Comparison of ENCODE assay signal across 18 mouse cellular contexts in genomic region chr19:34252450-34252849, GRCm38 (mm10). TPM values are rescaled to one million over a fixed set of nuclear protein-coding genes. Genes with fewer than 3 reads are reported as not detected.
DNase-seq lines count a peak whose midpoint lies in the region; ATAC-seq and TF ChIP-seq lines count a peak whose summit lies in the region.
"Had no signal": no experiment of that assay in that cellular context is flagged by ENCODE, and none has a peak within 500 bp of the region (broad histone marks: within the 10 kb centered on the region; RNA-seq: fewer than 3 reads in every experiment).

No protein-coding gene starts in this region.

- no peak overlapping the region for H3K4me3 ChIP-seq in heart, adult 2 months
- no peak overlapping the region for H3K4me3 ChIP-seq in kidney, postnatal 0 days (replicated peaks; ENCODE audit: low read depth, low read length)
- H3K4me3 ChIP-seq in embryonic facial prominence, embryonic 15.5 days (replicated peaks) = 0 out of 2 replicates have a peak overlapping the region, but pooled peaks have one; percentile 7
- peak overlapping the region; percentile 40; the same call in 1 of the 2 replicates for H3K4me3 ChIP-seq in intestine, postnatal 0 days (ENCODE audit: low read depth, low read length)
- no peak overlapping the region for H3K4me3 ChIP-seq in forebrain, postnatal 0 days (ENCODE audit: low read depth, low read length)
- H3K4me3 ChIP-seq: hindbrain, embryonic 10.5 days; midbrain, embryonic 15.5 days had no signal

- H3K4me2 ChIP-seq in kidney, postnatal 0 days (ENCODE audit: low read length) = peak overlapping the region; percentile 41; the same call in 1 of the 2 replicates
- H3K4me2 ChIP-seq in embryonic facial prominence, embryonic 15.5 days (replicated peaks) = no peak overlapping the region
- H3K4me2 ChIP-seq in intestine, postnatal 0 days (replicated peaks; ENCODE audit: low read depth) = peak overlapping the region; percentile 35
- H3K4me2 ChIP-seq in forebrain, postnatal 0 days (ENCODE audit: low read depth) = no peak overlapping the region
- H3K4me2 ChIP-seq: midbrain, embryonic 15.5 days had no signal

- H3K27ac ChIP-seq in heart, adult 2 months = peak overlapping the region; percentile 7; the same call in 1 of the 2 replicates
- no peak overlapping the region for H3K27ac ChIP-seq in kidney, postnatal 0 days
- no peak overlapping the region for H3K27ac ChIP-seq in embryonic facial prominence, embryonic 15.5 days (replicated peaks)
- peak overlapping the region; percentile 57; the same call in 1 of the 2 replicates for H3K27ac ChIP-seq in intestine, postnatal 0 days (ENCODE audit: low read depth, low read length)
- H3K27ac ChIP-seq in forebrain, postnatal 0 days (ENCODE audit: low read depth, low read length) = no peak overlapping the region
- H3K27ac ChIP-seq: hindbrain, embryonic 10.5 days; midbrain, embryonic 15.5 days had no signal

- intact Hi-C loops in heart, adult 2 months (cut with DNase I) = no loop called here
- intact Hi-C loops in heart, postnatal 14 days (cut with DNase I) = no loop called here

- ATAC-seq in kidney, postnatal 0 days (replicated peaks; ENCODE audit: low FRiP score, low read depth) = no peak; the same call in 1 of the 2 replicates
- ATAC-seq in embryonic facial prominence, embryonic 15.5 days (ENCODE audit: insufficient number of reproducible peaks, low FRiP score, low TSS enrichment, low read depth) = no peak
- no peak for ATAC-seq in intestine, postnatal 0 days
- no peak for ATAC-seq in forebrain, postnatal 0 days
- no peak for ATAC-seq in megakaryocyte progenitor cell, adult 5-6 weeks (replicated peaks; ENCODE audit: poor library complexity)
- ATAC-seq: midbrain, embryonic 15.5 days had no signal

- WGBS in heart, adult 2 months = 61% methylated on average over 9 of the region's 9 CpGs
- WGBS in kidney, postnatal 0 days = 43% methylated on average over 9 of the region's 9 CpGs
- WGBS in embryonic facial prominence, embryonic 15.5 days = 77% methylated on average over 9 of the region's 9 CpGs
- WGBS in intestine, postnatal 0 days = 75% methylated on average over 9 of the region's 9 CpGs
- WGBS in forebrain, postnatal 0 days = 88% methylated on average over 9 of the region's 9 CpGs

- no peaks in the 10 kb centered on the region for H3K4me1 ChIP-seq in heart, adult 2 months (ENCODE audit: control insufficient read depth, insufficient read depth, low read length)
- 0 out of 2 replicates have a peak, but pooled peaks cover 5% of the 10 kb centered on the region for H3K4me1 ChIP-seq in kidney, postnatal 0 days (replicated peaks; ENCODE audit: insufficient read depth, low read length)
- peaks cover 18% of the 10 kb centered on the region for H3K4me1 ChIP-seq in embryonic facial prominence, embryonic 15.5 days
- H3K4me1 ChIP-seq in intestine, postnatal 0 days (replicated peaks; ENCODE audit: control insufficient read depth, insufficient read depth, low read length) = no peaks in the 10 kb centered on the region
- no peaks in the 10 kb centered on the region for H3K4me1 ChIP-seq in forebrain, postnatal 0 days (ENCODE audit: insufficient read depth)
- H3K4me1 ChIP-seq: midbrain, embryonic 15.5 days had no signal

- no peaks in the 10 kb centered on the region for H3K79me2 ChIP-seq in heart, adult 2 months (replicated peaks; ENCODE audit: control insufficient read depth, insufficient read depth, low read length)

- H3K36me3 ChIP-seq in heart, adult 2 months (ENCODE audit: control insufficient read depth, insufficient read depth, low read length) = no peaks in the 10 kb centered on the region; the same call in 1 of the 2 replicates
- no peaks in the 10 kb centered on the region for H3K36me3 ChIP-seq in kidney, postnatal 0 days (ENCODE audit: insufficient read depth, low read length)
- H3K36me3 ChIP-seq in embryonic facial prominence, embryonic 15.5 days = no peaks in the 10 kb centered on the region
- H3K36me3 ChIP-seq in intestine, postnatal 0 days (ENCODE audit: control insufficient read depth, insufficient read depth) = no peaks in the 10 kb centered on the region
- no peaks in the 10 kb centered on the region for H3K36me3 ChIP-seq in forebrain, postnatal 0 days (ENCODE audit: insufficient read depth)
- H3K36me3 ChIP-seq: G1E; hindbrain, embryonic 10.5 days; midbrain, embryonic 15.5 days had no signal

- DNase-seq in heart, adult 2 months = no peak
- DNase-seq in heart, postnatal 14 days = no peak
- DNase-seq in kidney, postnatal 0 days (ENCODE audit: low spot score) = peak; percentile 52
- DNase-seq in kidney, postnatal 36 days = no peak
- no peak for DNase-seq in forebrain, postnatal 0 days
- DNase-seq: adrenal gland, adult 8-10 months; cerebellum, adult 9-10 months; embryo, embryonic 11 days; kidney, adult 8-10 months; lung, postnatal 4 days; spleen, adult 18-20 months; thymus, adult 2 months had no signal

- TF ChIP-seq POLR2A in heart, adult 2 months (IDR thresholded peaks at IDR 0.05; ENCODE audit: insufficient read depth, low read depth, low read length) = no peak

- H3K27me3 ChIP-seq in heart, adult 2 months (ENCODE audit: control insufficient read depth, insufficient read depth, low read length) = no peaks in the 10 kb centered on the region
- H3K27me3 ChIP-seq in kidney, postnatal 0 days (ENCODE audit: insufficient read depth, low read length) = no peaks in the 10 kb centered on the region
- H3K27me3 ChIP-seq in embryonic facial prominence, embryonic 15.5 days = no peaks in the 10 kb centered on the region
- no peaks in the 10 kb centered on the region for H3K27me3 ChIP-seq in intestine, postnatal 0 days (replicated peaks; ENCODE audit: control insufficient read depth, insufficient read depth, low read length)
- no peaks in the 10 kb centered on the region for H3K27me3 ChIP-seq in forebrain, postnatal 0 days (ENCODE audit: insufficient read depth, low read length)
- H3K27me3 ChIP-seq: midbrain, embryonic 15.5 days had no signal

- TF ChIP-seq EP300 in heart, adult 2 months (IDR thresholded peaks at IDR 0.05; ENCODE audit: insufficient read depth, low read depth, low read length) = no peak

- H3K9ac ChIP-seq in heart, adult 2 months (ENCODE audit: low read depth, low read length) = no peak overlapping the region
- no peak overlapping the region for H3K9ac ChIP-seq in kidney, postnatal 0 days (ENCODE audit: low read depth, low read length)
- H3K9ac ChIP-seq in embryonic facial prominence, embryonic 15.5 days = no peak overlapping the region
- H3K9ac ChIP-seq in intestine, postnatal 0 days (ENCODE audit: low read depth, low read length) = peak overlapping the region; percentile 23; the same call in 1 of the 2 replicates
- H3K9ac ChIP-seq in forebrain, postnatal 0 days = no peak overlapping the region
- H3K9ac ChIP-seq: midbrain, embryonic 15.5 days had no signal

- no peak for TF ChIP-seq CTCF in heart, adult 2 months (IDR thresholded peaks at IDR 0.05)
- TF ChIP-seq CTCF in kidney, postnatal 0 days (IDR thresholded peaks at IDR 0.05; ENCODE audit: low read depth) = no peak
- TF ChIP-seq CTCF in intestine, postnatal 0 days (IDR thresholded peaks at IDR 0.05; ENCODE audit: low read depth) = no peak
- TF ChIP-seq CTCF in forebrain, postnatal 0 days (IDR thresholded peaks at IDR 0.05; ENCODE audit: low read depth) = no peak

- H3K9me3 ChIP-seq in kidney, postnatal 0 days (replicated peaks; ENCODE audit: low read length) = no peaks in the 10 kb centered on the region
- H3K9me3 ChIP-seq in embryonic facial prominence, embryonic 15.5 days (replicated peaks) = no peaks in the 10 kb centered on the region
- no peaks in the 10 kb centered on the region for H3K9me3 ChIP-seq in intestine, postnatal 0 days (ENCODE audit: control insufficient read depth)
- no peaks in the 10 kb centered on the region for H3K9me3 ChIP-seq in forebrain, postnatal 0 days (ENCODE audit: low read length)
- H3K9me3 ChIP-seq: G1E; hindbrain, embryonic 10.5 days; midbrain, embryonic 15.5 days had no signal

RNA-seq across cellular contexts. Expression of gene Acta2, which starts 2.9 kb away (rescaled TPM):
- 100 to 1,000 TPM; 134 to 152 TPM for total RNA-seq in heart, adult 2 months (2021)
- polyA plus RNA-seq in heart, adult 2 months (2012; rRNA removed) = 517 and 1,089 TPM in 2 replicates
- 100 to 1,000 TPM; 391 to 443 TPM for total RNA-seq in heart, postnatal 14 days (2021)
- polyA plus RNA-seq in kidney, postnatal 0 days (2015; fragmentation: Nextera tagmentation; extraction: Ambion mirVana) = 450 and 526 TPM in 2 replicates
- 323 and 370 TPM in 2 replicates for polyA plus RNA-seq in embryonic facial prominence, embryonic 15.5 days (2015; fragmentation: Nextera tagmentation; extraction: Ambion mirVana)
- 1,651 and 1,727 TPM in 2 replicates for polyA plus RNA-seq in intestine, postnatal 0 days (2015; fragmentation: Nextera tagmentation; extraction: Ambion mirVana)
- total RNA-seq in forebrain, postnatal 0 days (2014; rRNA removed) = 3.8 and 11.1 TPM in 2 replicates
- 6.0 and 8.5 TPM in 2 replicates for polyA plus RNA-seq in forebrain, postnatal 0 days (2015; fragmentation: Nextera tagmentation; extraction: Ambion mirVana)
- 0.10 and 0.12 TPM in 2 replicates for total RNA-seq in megakaryocyte progenitor cell, adult 5-6 weeks (2015)
- total RNA-seq in megakaryocyte progenitor cell, adult 5-6 weeks (2017) = 0.17 TPM in 1 of 2 replicates, not detected in the other
- total RNA-seq: G1E had no signal
- polyA plus RNA-seq: G1E had no signal

RNA-seq across cellular contexts. Expression of gene Fas, which starts 38.0 kb away (rescaled TPM):
- total RNA-seq in heart, adult 2 months (2021) = 10 to 100 TPM; 12.1 to 17.4 TPM
- 5.1 and 9.3 TPM in 2 replicates for polyA plus RNA-seq in heart, adult 2 months (2012; rRNA removed)
- 10 to 100 TPM; 14.5 to 16.7 TPM for total RNA-seq in heart, postnatal 14 days (2021)
- polyA plus RNA-seq in kidney, postnatal 0 days (2015; fragmentation: Nextera tagmentation; extraction: Ambion mirVana) = 7.6 and 8.4 TPM in 2 replicates
- 9.6 and 11.6 TPM in 2 replicates for polyA plus RNA-seq in embryonic facial prominence, embryonic 15.5 days (2015; fragmentation: Nextera tagmentation; extraction: Ambion mirVana)
- 14.2 and 15.6 TPM in 2 replicates for polyA plus RNA-seq in intestine, postnatal 0 days (2015; fragmentation: Nextera tagmentation; extraction: Ambion mirVana)
- total RNA-seq in forebrain, postnatal 0 days (2014; rRNA removed) = 0.77 and 2.5 TPM in 2 replicates
- 0.85 and 0.94 TPM in 2 replicates for polyA plus RNA-seq in forebrain, postnatal 0 days (2015; fragmentation: Nextera tagmentation; extraction: Ambion mirVana)
- total RNA-seq in megakaryocyte progenitor cell, adult 5-6 weeks (2015) = 1.6 and 4.6 TPM in 2 replicates
- total RNA-seq in megakaryocyte progenitor cell, adult 5-6 weeks (2017) = 1.3 and 2.3 TPM in 2 replicates
- total RNA-seq: G1E had no signal
- polyA plus RNA-seq: G1E had no signal

Comparison
In these comparisons a context has a peak if more than half of its experiments do, and no peak if none do; other contexts are left out.
1. H3K27ac ChIP-seq: peak in heart, adult 2 months (single experiment) and intestine, postnatal 0 days (single experiment); none in kidney, postnatal 0 days (single experiment), embryonic facial prominence, embryonic 15.5 days (single experiment) and forebrain, postnatal 0 days (single experiment).
2. H3K4me3 ChIP-seq: peak in embryonic facial prominence, embryonic 15.5 days (single experiment) and intestine, postnatal 0 days (single experiment); none in heart, adult 2 months (single experiment), kidney, postnatal 0 days (single experiment) and forebrain, postnatal 0 days (single experiment).
3. H3K4me2 ChIP-seq: peak in kidney, postnatal 0 days (single experiment) and intestine, postnatal 0 days (single experiment); none in embryonic facial prominence, embryonic 15.5 days (single experiment) and forebrain, postnatal 0 days (single experiment).
4. RNA of gene Acta2, which starts 2.9 kb away (polyA plus RNA-seq): 1,651 to 1,727 TPM in intestine, postnatal 0 days, 517 to 1,089 TPM in heart, adult 2 months, 450 to 526 TPM in kidney, postnatal 0 days and 323 to 370 TPM in embryonic facial prominence, embryonic 15.5 days; 6.0 to 8.5 TPM in forebrain, postnatal 0 days; every median in the first group is over 10 times any median in the second.